Mouse (Mus musculus): ENCODE measurements around the gene Wfdc12. TPM values are rescaled to one million over a fixed set of nuclear protein-coding genes. Genes with fewer than 3 reads are reported as not detected.
A peak's percentile ranks its signal among the peaks of the same experiment; 100 is the strongest.

Wfdc12 gene
- polyA plus RNA-seq, 1 experiment from 2014 or later, result not detected

- WGBS, result 95% methylated on average over 12 of the region's 12 CpGs
- H3K36me3 ChIP-seq (replicated peaks), result peaks cover 23% of the 10 kb centered on the region
- H3K27me3 ChIP-seq (replicated peaks; ENCODE audit: low read depth, poor library complexity, severe bottlenecking), result no peaks in the 10 kb centered on the region
- DNase-seq (ENCODE audit: low spot score), result no peak
- no peak overlapping the region for H3K27ac ChIP-seq (replicated peaks)
- H3K4me3 ChIP-seq, result no peak overlapping the region
- H3K9me3 ChIP-seq, result no peaks in the 10 kb centered on the region
- peaks cover 30% of the 10 kb centered on the region for H3K4me1 ChIP-seq
Measured at GRCm38 (mm10) chr2:164146556-164146955, 43.9 kb downstream of the Wfdc12 start.

- peaks cover 20% of the 10 kb centered on the region for H3K4me1 ChIP-seq
- no peaks in the 10 kb centered on the region for H3K27me3 ChIP-seq (replicated peaks; ENCODE audit: low read depth, poor library complexity, severe bottlenecking)
- H3K9me3 ChIP-seq, result no peaks in the 10 kb centered on the region
- peaks cover 23% of the 10 kb centered on the region for H3K36me3 ChIP-seq (replicated peaks)
- H3K27ac ChIP-seq (replicated peaks), result no peak overlapping the region
- WGBS, result 88% methylated on average over 10 of the region's 10 CpGs
- no peak for DNase-seq (ENCODE audit: low spot score)
- H3K4me3 ChIP-seq, result no peak overlapping the region
Measured at GRCm38 (mm10) chr2:164144541-164144940, 45.9 kb downstream of the Wfdc12 start.

GRCm38 (mm10) chr2:164144025-164144424 is 46.4 kb downstream of the Wfdc12 start:
- no peaks in the 10 kb centered on the region for H3K27me3 ChIP-seq (replicated peaks; ENCODE audit: low read depth, poor library complexity, severe bottlenecking)
- H3K4me1 ChIP-seq, result peaks cover 20% of the 10 kb centered on the region
- no peaks in the 10 kb centered on the region for H3K9me3 ChIP-seq
- WGBS, result 81% methylated on average over 6 of the region's 6 CpGs
- H3K27ac ChIP-seq (replicated peaks), result no peak overlapping the region
- H3K36me3 ChIP-seq (replicated peaks), result peaks cover 23% of the 10 kb centered on the region
- H3K4me3 ChIP-seq, result no peak overlapping the region
- no peak for DNase-seq (ENCODE audit: low spot score)

- Histone ChIP-seq H3K36me3 (replicated peaks) (peaks cover 15% of the 10 kb centered on the region; the same call in 1 of the 2 replicates), H3K9me3 (no peaks in the 10 kb centered on the region), H3K4me3 (no peak overlapping the region), H3K27me3 (replicated peaks; ENCODE audit: low read depth, poor library complexity, severe bottlenecking) (no peaks in the 10 kb centered on the region), H3K27ac (replicated peaks) (peak overlapping the region; percentile 51), H3K4me1 (peaks cover 20% of the 10 kb centered on the region)
- DNase-seq (ENCODE audit: low spot score), result peak; percentile 39
- 46% methylated on average over 10 of the region's 10 CpGs for WGBS
Measured at GRCm38 (mm10) chr2:164142021-164142420, 48.4 kb downstream of the Wfdc12 start.

Other genes starting within 250 kb of the Wfdc12 start
- gene Ywhab, start 195.6 kb downstream of the Wfdc12 start, polyA plus RNA-seq (2016; fragmentation: Nextera tagmentation; extraction: Ambion mirVana), result 326 and 327 TPM in 2 replicates
- 1.6 and 1.9 TPM in 2 replicates for gene Pabpc1l, start 165.2 kb downstream of the Wfdc12 start, polyA plus RNA-seq (2016; fragmentation: Nextera tagmentation; extraction: Ambion mirVana)
- gene Stk4, start 120.3 kb downstream of the Wfdc12 start, polyA plus RNA-seq (2016; fragmentation: Nextera tagmentation; extraction: Ambion mirVana), result 33.1 and 34.8 TPM in 2 replicates
- gene Tomm34, start 119.4 kb downstream of the Wfdc12 start, polyA plus RNA-seq (2016; fragmentation: Nextera tagmentation; extraction: Ambion mirVana), result 68.1 and 71.9 TPM in 2 replicates
- gene Kcns1, start 19.5 kb downstream of the Wfdc12 start, polyA plus RNA-seq (2016; fragmentation: Nextera tagmentation; extraction: Ambion mirVana), result not detected in 2 replicates
- not detected in 2 replicates for gene Wfdc5, start 7.9 kb downstream of the Wfdc12 start, polyA plus RNA-seq (2016; fragmentation: Nextera tagmentation; extraction: Ambion mirVana)
- gene Wfdc15a, start 9.5 kb upstream of the Wfdc12 start, polyA plus RNA-seq (2016; fragmentation: Nextera tagmentation; extraction: Ambion mirVana), result not detected in 2 replicates
- gene Wfdc15b, start 31.1 kb upstream of the Wfdc12 start, polyA plus RNA-seq (2016; fragmentation: Nextera tagmentation; extraction: Ambion mirVana), result not detected in 2 replicates
- gene Svs2, start 47.9 kb upstream of the Wfdc12 start, polyA plus RNA-seq (2016; fragmentation: Nextera tagmentation; extraction: Ambion mirVana), result not detected in 2 replicates
- not detected in 2 replicates for gene Svs3b, start 66.0 kb upstream of the Wfdc12 start, polyA plus RNA-seq (2016; fragmentation: Nextera tagmentation; extraction: Ambion mirVana)
- not detected in 2 replicates for gene Svs4, start 87.9 kb upstream of the Wfdc12 start, polyA plus RNA-seq (2016; fragmentation: Nextera tagmentation; extraction: Ambion mirVana)
- not detected in 2 replicates for gene Svs3a, start 98.7 kb upstream of the Wfdc12 start, polyA plus RNA-seq (2016; fragmentation: Nextera tagmentation; extraction: Ambion mirVana)
- gene Svs6, start 126.1 kb upstream of the Wfdc12 start, polyA plus RNA-seq (2016; fragmentation: Nextera tagmentation; extraction: Ambion mirVana), result not detected in 2 replicates
- gene Svs5, start 142.1 kb upstream of the Wfdc12 start, polyA plus RNA-seq (2016; fragmentation: Nextera tagmentation; extraction: Ambion mirVana), result not detected in 2 replicates
- 0.46 TPM in 1 of 2 replicates, not detected in the other for gene Slpi, start 198.5 kb upstream of the Wfdc12 start, polyA plus RNA-seq (2016; fragmentation: Nextera tagmentation; extraction: Ambion mirVana)
- gene Rbpjl, start 212.5 kb upstream of the Wfdc12 start, polyA plus RNA-seq (2016; fragmentation: Nextera tagmentation; extraction: Ambion mirVana), result not detected in 2 replicates
- gene Matn4, start 214.6 kb upstream of the Wfdc12 start, polyA plus RNA-seq (2016; fragmentation: Nextera tagmentation; extraction: Ambion mirVana), result 0.23 and 0.85 TPM in 2 replicates